Mouse (Mus musculus) testis, adult 2 months (tissue): Measurements from ENCODE around the gene Rbm5.

Source experiments
- CTCF ChIP-seq: fragments of 200-500 bp; IDR thresholded peaks from 2 replicates; pipeline ENCODE4 v1.5.1; 2012; ENCODE audit warnings: low read depth, mild to moderate bottlenecking, inconsistent platforms, low read length, moderate library complexity; ENCODE audit not compliant: control insufficient read depth, insufficient read depth, insufficient replicate concordance
- POLR2A ChIP-seq: fragments of 200-500 bp; IDR thresholded peaks from 2 replicates; pipeline ENCODE4 v1.6.1; 2012; ENCODE audit warnings: low read depth, mild to moderate bottlenecking, inconsistent platforms, low read length, moderate library complexity; ENCODE audit not compliant: control insufficient read depth

- no peak for TF ChIP-seq POLR2A
- TF ChIP-seq CTCF, result no peak
These were observed 26.7 kb downstream of the Rbm5 start for GRCm38 (mm10) chr9:107744061-107744460.
